Mouse (Mus musculus) heart, adult 11 months (tissue): ENCODE results near the gene Gje1.
A peak's percentile ranks its signal among the peaks of the same experiment; 100 is the strongest.

Experiments
- DNase-seq: peaks from one replicate; pipeline ENCODE4 v3.0.0; 2022

The Gje1 gene

GRCm38 (mm10) chr10:14718114-14718513, at the start of gene Gje1:
Gene Gje1 (minus strand): TSS chr10:14718214.
- no peak for DNase-seq

GRCm38 (mm10) chr10:14760618-14761017, 42.6 kb upstream of the Gje1 start:
- no peak for DNase-seq

- DNase-seq: peak; percentile 72
These were observed 41.9 kb upstream of the Gje1 start for GRCm38 (mm10) chr10:14759665-14760558.

GRCm38 (mm10) chr10:14734285-14734684, 16.3 kb upstream of the Gje1 start:
- DNase-seq: no peak

GRCm38 (mm10) chr10:14725671-14726070, 7.7 kb upstream of the Gje1 start:
- DNase-seq: no peak

GRCm38 (mm10) chr10:14705072-14706066, 12.6 kb downstream of the Gje1 start, which contains the start of the genes Vta1 and Nmbr:
Gene Vta1 (minus strand): TSS chr10:14705560.
Gene Nmbr (plus strand): TSS chr10:14705591.
- peak; percentile 100 for DNase-seq

- DNase-seq: no peak
These were observed 14.1 kb downstream of the Gje1 start for GRCm38 (mm10) chr10:14703830-14704420.

GRCm38 (mm10) chr10:14703239-14703638, 14.8 kb downstream of the Gje1 start:
- DNase-seq: no peak

- DNase-seq: no peak
These were observed 27.7 kb downstream of the Gje1 start for GRCm38 (mm10) chr10:14690349-14690748.

GRCm38 (mm10) chr10:14688785-14689442, 29.1 kb downstream of the Gje1 start:
- DNase-seq: no peak

GRCm38 (mm10) chr10:14685663-14686062, 32.4 kb downstream of the Gje1 start:
- DNase-seq: no peak

GRCm38 (mm10) chr10:14666147-14666546, 51.9 kb downstream of the Gje1 start:
- DNase-seq: no peak
